Mouse (Mus musculus) megakaryocyte, embryonic 14.5 days (primary cell): ENCODE measurements at regions not wholly inside any gene's neighbourhood (a gene's known extent, or its start where the extent isn't known, plus 50 kb on each side); places are given as distances from the start of the nearest gene placed in this dataset.

Experiments
- FLI1 ChIP-seq: IDR thresholded peaks from 2 replicates; pipeline ENCODE4 v1.6.1; 2012; ENCODE audit warnings: low read length, inconsistent platforms, mixed read lengths
- GATA1 ChIP-seq: IDR thresholded peaks from 3 replicates; pipeline ENCODE4 v1.6.1; 2012; ENCODE audit warnings: mixed read lengths, low read length, inconsistent platforms, borderline replicate concordance

GRCm38 (mm10) chr13:84398476-84399344 is 176.6 kb downstream of the Tmem161b start:
- TF ChIP-seq GATA1 (no peak), FLI1 (no peak)
